Mouse (Mus musculus): ENCODE results near the gene Sdha.
A peak's percentile ranks its signal among the peaks of the same experiment; 100 is the strongest.

Gene Sdha

GRCm38 (mm10) chr13:74302050-74303037, 47.7 kb downstream of the Sdha start:
- DNase-seq (ENCODE audit: low read depth, low spot score), result no peak

DNA sequence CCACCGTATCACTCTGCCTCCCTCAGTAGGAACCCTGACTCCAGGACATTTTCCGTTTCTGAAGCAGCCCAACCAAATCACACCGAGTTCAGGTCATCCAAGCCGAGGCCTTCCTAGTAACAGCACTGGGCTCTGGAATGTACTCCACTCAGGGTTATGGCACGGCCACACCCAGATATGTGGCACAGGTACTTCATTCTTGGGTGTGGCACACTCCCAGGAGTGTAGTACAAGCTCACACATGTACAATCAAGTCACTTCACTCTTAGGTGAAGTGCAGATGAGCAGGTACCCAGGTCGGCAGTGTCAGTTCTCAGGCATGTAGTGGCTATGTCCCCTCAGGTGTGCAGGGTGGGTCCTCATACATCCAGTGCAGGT, 48.5 kb downstream of the Sdha start:
- no peak for DNase-seq (ENCODE audit: low read depth, low spot score)

GRCm38 (mm10) chr13:74300925-74301606, 49.0 kb downstream of the Sdha start:
- no peak for DNase-seq (ENCODE audit: low read depth, low spot score)

- DNase-seq (ENCODE audit: low read depth, low spot score), result no peak
Measured at GRCm38 (mm10) chr13:74296376-74296775, 53.7 kb downstream of the Sdha start.

DNA sequence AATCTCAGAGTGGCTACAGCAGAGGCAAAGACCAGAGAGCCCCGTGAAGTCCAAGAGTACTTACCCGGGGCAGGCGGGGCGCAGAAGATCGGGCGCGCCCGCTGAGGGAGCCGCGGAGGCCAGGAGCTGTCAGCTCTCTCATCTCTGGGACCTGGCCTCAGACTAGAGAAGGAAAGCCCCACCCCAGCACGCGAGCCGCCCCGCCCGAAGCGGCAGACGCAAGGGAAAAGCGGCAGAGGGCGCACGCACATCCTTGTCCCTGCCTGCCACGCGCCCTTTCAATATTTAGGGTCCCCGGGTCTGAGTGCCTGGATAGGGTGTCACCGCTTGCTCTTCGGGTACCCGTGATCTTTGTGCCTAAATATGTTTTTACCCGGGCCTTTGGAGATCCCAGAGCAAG, 57.9 kb downstream of the Sdha start, which contains the start of gene Ahrr:
TSS of gene Ahrr (minus strand) at position 165 of the 400 bp plus-strand sequence.
- no peak for DNase-seq (ENCODE audit: low read depth, low spot score)

- no peak for DNase-seq (ENCODE audit: low read depth, low spot score)
Measured at GRCm38 (mm10) chr13:74289646-74290045, 60.4 kb downstream of the Sdha start.

- DNase-seq (ENCODE audit: low read depth, low spot score), result no peak
Measured at GRCm38 (mm10) chr13:74282299-74282698, 67.8 kb downstream of the Sdha start.

- DNase-seq (ENCODE audit: low read depth, low spot score), result peak; percentile 47
Measured at GRCm38 (mm10) chr13:74275726-74276125, 74.4 kb downstream of the Sdha start.

All from c-Kit-negative CD71-positive TER-119-positive erythroid progenitor cells, embryonic 14.5 days (primary cell).